Mouse (Mus musculus): ENCODE measurements around the gene Kdelc2. TPM values are rescaled to one million over a fixed set of nuclear protein-coding genes. Genes with fewer than 3 reads are reported as not detected.
A peak's percentile ranks its signal among the peaks of the same experiment; 100 is the strongest.

The Kdelc2 gene
- polyA plus RNA-seq, 1 experiment from 2014 or later: 5.6 TPM

GRCm38 (mm10) chr9:53351899-53352298 is 31.9 kb upstream of the Kdelc2 start:
- no peak overlapping the region for H3K9ac ChIP-seq (replicated peaks)
- H3K27ac ChIP-seq: no peak overlapping the region
- no peaks in the 10 kb centered on the region; the same call in 1 of the 2 replicates for H3K9me3 ChIP-seq
- no peak overlapping the region for H3K4me3 ChIP-seq (replicated peaks)
- no peak for ATAC-seq
- no peaks in the 10 kb centered on the region for H3K27me3 ChIP-seq
- 89% methylated on average over 6 of the region's 6 CpGs for WGBS
- H3K4me1 ChIP-seq (replicated peaks): no peaks in the 10 kb centered on the region
- no peak overlapping the region for H3K4me2 ChIP-seq (replicated peaks)
- no peaks in the 10 kb centered on the region for H3K36me3 ChIP-seq

GRCm38 (mm10) chr9:53353161-53353560 is 30.7 kb upstream of the Kdelc2 start:
- Histone ChIP-seq H3K36me3 (no peaks in the 10 kb centered on the region), H3K4me3 (replicated peaks) (no peak overlapping the region), H3K4me2 (replicated peaks) (no peak overlapping the region), H3K27ac (no peak overlapping the region), H3K9ac (replicated peaks) (no peak overlapping the region), H3K4me1 (replicated peaks) (no peaks in the 10 kb centered on the region), H3K9me3 (no peaks in the 10 kb centered on the region; the same call in 1 of the 2 replicates), H3K27me3 (no peaks in the 10 kb centered on the region)
- WGBS: 94% methylated on average over 5 of the region's 5 CpGs
- no peak for ATAC-seq

- Histone ChIP-seq H3K4me2 (replicated peaks) (no peak overlapping the region), H3K4me1 (replicated peaks) (no peaks in the 10 kb centered on the region), H3K36me3 (no peaks in the 10 kb centered on the region), H3K9ac (replicated peaks) (no peak overlapping the region), H3K9me3 (no peaks in the 10 kb centered on the region), H3K27me3 (no peaks in the 10 kb centered on the region), H3K4me3 (replicated peaks) (no peak overlapping the region), H3K27ac (no peak overlapping the region)
- WGBS: 74% methylated on average over 14 of the region's 14 CpGs
- ATAC-seq: no peak
Observed at GRCm38 (mm10) chr9:53356219-53357155, 27.3 kb upstream of the Kdelc2 start.

- no peak overlapping the region for H3K4me2 ChIP-seq (replicated peaks)
- H3K36me3 ChIP-seq: no peaks in the 10 kb centered on the region
- no peaks in the 10 kb centered on the region for H3K27me3 ChIP-seq
- H3K9me3 ChIP-seq: no peaks in the 10 kb centered on the region
- no peak for ATAC-seq
- H3K4me3 ChIP-seq (replicated peaks): no peak overlapping the region
- no peak overlapping the region for H3K27ac ChIP-seq
- H3K9ac ChIP-seq (replicated peaks): no peak overlapping the region
- WGBS: 80% methylated on average over 3 of the region's 3 CpGs
- no peaks in the 10 kb centered on the region for H3K4me1 ChIP-seq (replicated peaks)
Observed at GRCm38 (mm10) chr9:53371339-53371738, 12.5 kb upstream of the Kdelc2 start.

GRCm38 (mm10) chr9:53375907-53376306 is 7.9 kb upstream of the Kdelc2 start:
- H3K36me3 ChIP-seq: no peaks in the 10 kb centered on the region
- WGBS: 84% methylated on average over 4 of the region's 4 CpGs

GRCm38 (mm10) chr9:53376820-53377219 is 7.0 kb upstream of the Kdelc2 start:
- H3K27ac ChIP-seq: no peak overlapping the region
- no peaks in the 10 kb centered on the region for H3K9me3 ChIP-seq
- no peak for ATAC-seq
- WGBS: 87% methylated on average over 13 of the region's 13 CpGs
- no peak overlapping the region for H3K9ac ChIP-seq (replicated peaks)
- H3K4me1 ChIP-seq (replicated peaks): no peaks in the 10 kb centered on the region
- no peaks in the 10 kb centered on the region for H3K36me3 ChIP-seq
- no peak overlapping the region for H3K4me2 ChIP-seq (replicated peaks)
- no peaks in the 10 kb centered on the region for H3K27me3 ChIP-seq
- no peak overlapping the region for H3K4me3 ChIP-seq (replicated peaks)

More at GRCm38 (mm10) chr9:53375907-53376306, 7.9 kb upstream of the Kdelc2 start:
- no peak for ATAC-seq
- Histone ChIP-seq H3K27ac (no peak overlapping the region), H3K4me3 (replicated peaks) (no peak overlapping the region), H3K9ac (replicated peaks) (no peak overlapping the region), H3K4me2 (replicated peaks) (no peak overlapping the region), H3K9me3 (no peaks in the 10 kb centered on the region), H3K4me1 (replicated peaks) (no peaks in the 10 kb centered on the region), H3K27me3 (no peaks in the 10 kb centered on the region)

- Histone ChIP-seq H3K4me1 (replicated peaks) (no peaks in the 10 kb centered on the region), H3K27ac (no peak overlapping the region), H3K36me3 (no peaks in the 10 kb centered on the region), H3K9me3 (no peaks in the 10 kb centered on the region), H3K27me3 (0 out of 2 replicates have a peak, but pooled peaks cover under 1% of the 10 kb centered on the region), H3K4me2 (replicated peaks) (no peak overlapping the region), H3K4me3 (replicated peaks) (no peak overlapping the region), H3K9ac (replicated peaks) (no peak overlapping the region)
- no peak for ATAC-seq
- 69% methylated on average over 5 of the region's 5 CpGs for WGBS
Observed at GRCm38 (mm10) chr9:53377597-53377996, 6.2 kb upstream of the Kdelc2 start.

- no peaks in the 10 kb centered on the region for H3K36me3 ChIP-seq
- H3K9ac ChIP-seq (replicated peaks): no peak overlapping the region
- 0 out of 2 replicates have a peak, but pooled peaks cover 6% of the 10 kb centered on the region for H3K27me3 ChIP-seq
- no peak for ATAC-seq
- H3K9me3 ChIP-seq: no peaks in the 10 kb centered on the region
- no peak overlapping the region for H3K27ac ChIP-seq
- H3K4me3 ChIP-seq (replicated peaks): no peak overlapping the region
- H3K4me2 ChIP-seq (replicated peaks): no peak overlapping the region
- 86% methylated on average over 3 of the region's 3 CpGs for WGBS
- no peaks in the 10 kb centered on the region for H3K4me1 ChIP-seq (replicated peaks)
Observed at GRCm38 (mm10) chr9:53378171-53378570, 5.7 kb upstream of the Kdelc2 start.

GRCm38 (mm10) chr9:53380595-53380994 is 3.2 kb upstream of the Kdelc2 start:
- H3K4me3 ChIP-seq (replicated peaks): no peak overlapping the region
- 87% methylated on average over 2 of the region's 2 CpGs for WGBS
- no peak overlapping the region for H3K4me2 ChIP-seq (replicated peaks)
- no peaks in the 10 kb centered on the region for H3K9me3 ChIP-seq
- H3K4me1 ChIP-seq (replicated peaks): peaks cover 6% of the 10 kb centered on the region
- ATAC-seq: no peak
- no peaks in the 10 kb centered on the region for H3K36me3 ChIP-seq
- H3K27me3 ChIP-seq: 0 out of 2 replicates have a peak, but pooled peaks cover 6% of the 10 kb centered on the region
- no peak overlapping the region for H3K9ac ChIP-seq (replicated peaks)
- no peak overlapping the region for H3K27ac ChIP-seq

- H3K4me3 ChIP-seq (replicated peaks): no peak overlapping the region
- no peaks in the 10 kb centered on the region for H3K9me3 ChIP-seq
- no peaks in the 10 kb centered on the region for H3K36me3 ChIP-seq
- H3K4me2 ChIP-seq (replicated peaks): no peak overlapping the region
- H3K27me3 ChIP-seq: 0 out of 2 replicates have a peak, but pooled peaks cover 6% of the 10 kb centered on the region
- H3K4me1 ChIP-seq (replicated peaks): peaks cover 6% of the 10 kb centered on the region
- no peak overlapping the region for H3K9ac ChIP-seq (replicated peaks)
- no peak overlapping the region for H3K27ac ChIP-seq
- WGBS: 83% methylated on average over 5 of the region's 5 CpGs
- no peak for ATAC-seq
Observed at GRCm38 (mm10) chr9:53381113-53381615, 2.7 kb upstream of the Kdelc2 start.

GRCm38 (mm10) chr9:53384873-53385272 is 1.0 kb downstream of the Kdelc2 start:
- peak overlapping the region; percentile 75 for H3K27ac ChIP-seq
- H3K9me3 ChIP-seq: no peaks in the 10 kb centered on the region
- no peaks in the 10 kb centered on the region for H3K36me3 ChIP-seq
- H3K9ac ChIP-seq (replicated peaks): peak overlapping the region; percentile 80
- H3K4me3 ChIP-seq (replicated peaks): peak overlapping the region; percentile 68
- peak; percentile 15; the same call in 1 of the 2 replicates for ATAC-seq
- peaks cover 6% of the 10 kb centered on the region for H3K4me1 ChIP-seq (replicated peaks)
- peak overlapping the region; percentile 98 for H3K4me2 ChIP-seq (replicated peaks)
- H3K27me3 ChIP-seq: 0 out of 2 replicates have a peak, but pooled peaks cover 6% of the 10 kb centered on the region
- 12% methylated on average over 8 of the region's 8 CpGs for WGBS

- Histone ChIP-seq H3K36me3 (no peaks in the 10 kb centered on the region), H3K27ac (no peak overlapping the region), H3K4me3 (replicated peaks) (no peak overlapping the region), H3K9me3 (no peaks in the 10 kb centered on the region), H3K4me1 (replicated peaks) (peaks cover 6% of the 10 kb centered on the region), H3K4me2 (replicated peaks) (no peak overlapping the region), H3K27me3 (0 out of 2 replicates have a peak, but pooled peaks cover 6% of the 10 kb centered on the region), H3K9ac (replicated peaks) (no peak overlapping the region)
- WGBS: 75% methylated on average over 2 of the region's 2 CpGs
- ATAC-seq: no peak
Observed at GRCm38 (mm10) chr9:53387431-53387830, 3.6 kb downstream of the Kdelc2 start.

All from midbrain, embryonic 13.5 days (tissue).